Mouse (Mus musculus) forebrain, embryonic 13.5 days (tissue): ENCODE measurements at regions not wholly inside any gene's neighbourhood (a gene's known extent, or its start where the extent isn't known, plus 50 kb on each side); places are given as distances from the start of the nearest gene placed in this dataset.
A peak's percentile ranks its signal among the peaks of the same experiment; 100 is the strongest.
"Not testable (repeated sequence)": the region's sequence is repeated elsewhere in the genome, so short reads cannot be mapped to it uniquely, and the experiment has no call there.

Experiments used
- ATAC-seq: fragments of 200-750 bp; cut with Nextera tagmentation; 2 replicates; pipeline ENCODE4 v1.8.0; 2017
- H3K27ac ChIP-seq: fragments of 300-500 bp; sonication (generic); 2 replicates; pipeline ENCODE4 v1.5.1; 2015; ENCODE audit warnings: inconsistent platforms, mild to moderate bottlenecking, moderate library complexity
- H3K27me3 ChIP-seq: fragments of 300-500 bp; sonication (generic); 2 replicates; pipeline ENCODE4 v1.6.1; 2015; ENCODE audit warnings: mild to moderate bottlenecking, inconsistent platforms
- H3K36me3 ChIP-seq: fragments of 300-500 bp; sonication (generic); 2 replicates; pipeline ENCODE4 v1.6.1; 2015; ENCODE audit warnings: mild to moderate bottlenecking, inconsistent platforms; ENCODE audit not compliant: poor library complexity, severe bottlenecking
- H3K4me1 ChIP-seq: fragments of 300-500 bp; sonication (generic); 2 replicates; pipeline ENCODE4 v1.6.1; 2015; ENCODE audit warnings: inconsistent platforms
- H3K4me2 ChIP-seq: fragments of 300-500 bp; sonication (generic); 2 replicates; pipeline ENCODE4 v1.6.1; 2015; ENCODE audit warnings: inconsistent platforms, mild to moderate bottlenecking, moderate library complexity
- H3K4me3 ChIP-seq: fragments of 300-500 bp; sonication (generic); 2 replicates; pipeline ENCODE4 v1.5.1; 2015; ENCODE audit warnings: mild to moderate bottlenecking, inconsistent platforms
- H3K9ac ChIP-seq: fragments of 300-500 bp; sonication (generic); 2 replicates; pipeline ENCODE4 v1.6.1; 2015; ENCODE audit warnings: mild to moderate bottlenecking, inconsistent platforms
- H3K9me3 ChIP-seq: fragments of 300-500 bp; sonication (generic); replicated peaks from 2 replicates; pipeline ENCODE4 v1.6.1; 2016; ENCODE audit warnings: inconsistent platforms
- WGBS: fragments of 180-500 bp; shearing (Covaris S2); methylation state at CpG from one replicate; pipeline ENCODE4 v1.1.7; 2015; 5-methylcytosine and 5-hydroxymethylcytosine counted together

DNA sequence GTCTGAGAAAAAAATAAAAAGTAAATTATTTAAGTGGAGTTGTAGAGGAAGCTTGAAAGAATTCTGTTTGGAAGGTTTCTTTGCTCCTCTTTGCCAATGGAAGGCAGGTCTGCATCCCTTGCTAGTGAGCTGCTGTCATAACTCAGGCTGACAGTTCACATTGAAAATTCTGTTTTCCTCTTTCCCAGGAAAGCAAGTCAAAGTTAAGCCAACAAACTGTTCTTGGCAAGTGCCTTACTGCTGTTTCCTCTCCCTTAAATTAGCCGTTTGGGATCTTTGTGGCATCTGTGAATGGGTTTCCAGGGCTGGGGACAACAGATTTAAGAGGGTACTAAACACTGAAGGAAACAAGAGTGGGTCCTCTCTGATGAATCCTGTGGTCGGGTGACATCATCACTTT, 261.2 kb downstream of the Pou4f1 start:
- Histone ChIP-seq H3K27ac (no peak overlapping the region), H3K4me2 (no peak overlapping the region), H3K4me3 (no peak overlapping the region), H3K36me3 (no peaks in the 10 kb centered on the region), H3K9ac (no peak overlapping the region), H3K9me3 (no peaks in the 10 kb centered on the region), H3K4me1 (no peaks in the 10 kb centered on the region), H3K27me3 (no peaks in the 10 kb centered on the region)
- no peak for ATAC-seq
- WGBS, result 49% methylated on average over 2 of the region's 2 CpGs

GRCm38 (mm10) chr14:104203239-104203986, 264.4 kb downstream of the Pou4f1 start:
- H3K9ac ChIP-seq, result no peak overlapping the region
- H3K27me3 ChIP-seq, result no peaks in the 10 kb centered on the region
- no peaks in the 10 kb centered on the region for H3K9me3 ChIP-seq
- no peak for ATAC-seq
- no peak overlapping the region for H3K4me2 ChIP-seq
- no peaks in the 10 kb centered on the region for H3K4me1 ChIP-seq
- H3K27ac ChIP-seq, result no peak overlapping the region
- H3K36me3 ChIP-seq, result no peaks in the 10 kb centered on the region
- no peak overlapping the region for H3K4me3 ChIP-seq
- 82% methylated on average over 17 of the region's 17 CpGs for WGBS

DNA sequence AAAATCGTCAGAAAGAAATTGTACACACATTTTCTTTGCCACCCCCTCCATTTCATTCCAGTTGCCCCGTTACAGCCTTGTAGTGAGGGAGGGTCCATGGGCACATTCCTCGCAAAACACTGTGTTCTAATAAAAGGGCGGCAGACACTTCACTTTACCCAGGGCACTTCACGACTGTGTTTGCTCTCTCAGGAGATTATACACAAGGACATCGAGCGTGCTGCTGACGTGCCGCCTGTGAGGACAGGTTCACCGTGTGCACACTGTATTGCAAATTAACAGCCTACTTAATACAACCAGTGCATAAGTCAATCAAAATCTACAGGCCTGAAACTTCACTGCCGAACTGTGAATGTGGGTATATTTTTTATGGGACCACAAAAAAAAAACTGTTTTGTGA, 274.6 kb downstream of the Pou4f1 start:
- Histone ChIP-seq H3K4me2 (no peak overlapping the region), H3K4me3 (no peak overlapping the region), H3K36me3 (no peaks in the 10 kb centered on the region), H3K27ac (no peak overlapping the region), H3K9ac (no peak overlapping the region), H3K4me1 (no peaks in the 10 kb centered on the region), H3K9me3 (no peaks in the 10 kb centered on the region), H3K27me3 (no peaks in the 10 kb centered on the region)
- 77% methylated on average over 11 of the region's 11 CpGs for WGBS
- no peak for ATAC-seq

- Histone ChIP-seq H3K4me1 (no peaks in the 10 kb centered on the region), H3K4me2 (no peak overlapping the region), H3K27me3 (no peaks in the 10 kb centered on the region), H3K27ac (no peak overlapping the region), H3K4me3 (no peak overlapping the region), H3K36me3 (no peaks in the 10 kb centered on the region), H3K9ac (no peak overlapping the region), H3K9me3 (no peaks in the 10 kb centered on the region)
- ATAC-seq, result no peak
Measured at GRCm38 (mm10) chr14:104175122-104175521, 292.7 kb downstream of the Pou4f1 start.

- Histone ChIP-seq H3K4me2 (no peak overlapping the region), H3K9ac (no peak overlapping the region), H3K4me1 (no peaks in the 10 kb centered on the region), H3K36me3 (no peaks in the 10 kb centered on the region), H3K27me3 (no peaks in the 10 kb centered on the region), H3K9me3 (no peaks in the 10 kb centered on the region), H3K27ac (no peak overlapping the region), H3K4me3 (no peak overlapping the region)
- ATAC-seq, result 0 out of 2 replicates have a peak, but pooled peaks have one; percentile 42
- 48% methylated on average over 5 of the region's 5 CpGs for WGBS
Measured at GRCm38 (mm10) chr14:104146841-104147240, 302.6 kb upstream of the Ednrb start.

GRCm38 (mm10) chr14:104145395-104145794, 301.2 kb upstream of the Ednrb start:
- H3K4me2 ChIP-seq, result no peak overlapping the region
- H3K27me3 ChIP-seq, result no peaks in the 10 kb centered on the region
- H3K27ac ChIP-seq, result no peak overlapping the region
- H3K36me3 ChIP-seq, result no peaks in the 10 kb centered on the region
- no peaks in the 10 kb centered on the region for H3K4me1 ChIP-seq
- peak; percentile 89 for ATAC-seq
- WGBS, result 29% methylated on average over 5 of the region's 5 CpGs
- H3K4me3 ChIP-seq, result no peak overlapping the region
- no peak overlapping the region for H3K9ac ChIP-seq
- no peaks in the 10 kb centered on the region for H3K9me3 ChIP-seq

- Histone ChIP-seq H3K9ac (no peak overlapping the region), H3K27me3 (no peaks in the 10 kb centered on the region), H3K27ac (no peak overlapping the region), H3K4me3 (no peak overlapping the region), H3K4me2 (no peak overlapping the region), H3K36me3 (no peaks in the 10 kb centered on the region), H3K9me3 (no peaks in the 10 kb centered on the region), H3K4me1 (no peaks in the 10 kb centered on the region)
- no peak; the same call in 1 of the 2 replicates for ATAC-seq
- WGBS, result 30% methylated on average over 14 of the region's 14 CpGs
Measured at GRCm38 (mm10) chr14:104114986-104115951, 271.1 kb upstream of the Ednrb start.

GRCm38 (mm10) chr14:104114182-104114581, 270.0 kb upstream of the Ednrb start:
- ATAC-seq, result no peak
- Histone ChIP-seq H3K9ac (no peak overlapping the region), H3K27me3 (no peaks in the 10 kb centered on the region), H3K4me1 (no peaks in the 10 kb centered on the region), H3K36me3 (no peaks in the 10 kb centered on the region), H3K4me3 (no peak overlapping the region), H3K27ac (no peak overlapping the region), H3K9me3 (no peaks in the 10 kb centered on the region), H3K4me2 (no peak overlapping the region)
- 67% methylated on average over 3 of the region's 3 CpGs for WGBS

GRCm38 (mm10) chr14:104113448-104113847, 269.2 kb upstream of the Ednrb start:
- Histone ChIP-seq H3K36me3 (no peaks in the 10 kb centered on the region), H3K4me3 (no peak overlapping the region), H3K9ac (no peak overlapping the region), H3K4me1 (no peaks in the 10 kb centered on the region), H3K27ac (no peak overlapping the region), H3K27me3 (no peaks in the 10 kb centered on the region), H3K4me2 (no peak overlapping the region), H3K9me3 (no peaks in the 10 kb centered on the region)
- 23% methylated on average over 2 of the region's 2 CpGs for WGBS
- ATAC-seq, result no peak

GRCm38 (mm10) chr14:104086381-104086780, 242.2 kb upstream of the Ednrb start:
- 66% methylated on average over 2 of the region's 2 CpGs for WGBS

DNA sequence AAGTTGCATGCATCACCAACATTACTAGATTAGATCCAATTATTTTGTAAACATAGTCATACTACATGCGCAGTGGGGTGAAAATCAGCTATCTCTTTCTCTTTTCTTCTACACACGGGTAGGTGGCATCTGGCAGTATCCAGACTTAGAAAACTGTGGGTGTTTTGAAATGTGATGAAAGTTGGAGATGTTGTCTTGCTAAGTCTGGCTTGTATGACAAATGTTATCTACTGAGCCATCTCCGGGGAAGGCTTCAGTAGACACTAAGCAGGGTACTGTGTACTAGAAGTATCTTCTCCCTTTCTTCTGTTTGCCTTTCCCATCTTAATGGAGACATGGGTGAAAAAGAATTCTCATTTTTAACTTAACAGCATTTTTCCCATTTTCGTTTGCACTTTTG, 220.0 kb upstream of the Ednrb start:
- not testable (repeated sequence) for H3K27me3 ChIP-seq, H3K27ac ChIP-seq, H3K4me3 ChIP-seq, H3K4me1 ChIP-seq, ATAC-seq, H3K36me3 ChIP-seq, H3K4me2 ChIP-seq, H3K9ac ChIP-seq, H3K9me3 ChIP-seq
- WGBS, result 83% methylated on average over 1 of the region's 4 CpGs

More at GRCm38 (mm10) chr14:104086381-104086780, 242.2 kb upstream of the Ednrb start:
- no peak overlapping the region for H3K27ac ChIP-seq
- H3K36me3 ChIP-seq, result no peaks in the 10 kb centered on the region
- H3K4me3 ChIP-seq, result no peak overlapping the region
- H3K4me2 ChIP-seq, result no peak overlapping the region
- peak; percentile 71; the same call in 1 of the 2 replicates for ATAC-seq
- peaks cover 4% of the 10 kb centered on the region; the same call in 1 of the 2 replicates for H3K4me1 ChIP-seq
- H3K27me3 ChIP-seq, result no peaks in the 10 kb centered on the region
- no peak overlapping the region for H3K9ac ChIP-seq
- no peaks in the 10 kb centered on the region for H3K9me3 ChIP-seq

- Histone ChIP-seq H3K4me3 (no peak overlapping the region), H3K27ac (no peak overlapping the region), H3K4me1 (no peaks in the 10 kb centered on the region), H3K9ac (no peak overlapping the region), H3K27me3 (no peaks in the 10 kb centered on the region), H3K36me3 (no peaks in the 10 kb centered on the region), H3K4me2 (no peak overlapping the region), H3K9me3 (no peaks in the 10 kb centered on the region)
- 94% methylated on average over 1 of the region's 1 CpGs for WGBS
- ATAC-seq, result no peak
Measured at GRCm38 (mm10) chr14:104053697-104054096, 209.5 kb upstream of the Ednrb start.
